Mouse (Mus musculus) limb, embryonic 10.5 days (tissue): ENCODE measurements around the gene Ndufb7. TPM values are rescaled to one million over a fixed set of nuclear protein-coding genes. Genes with fewer than 3 reads are reported as not detected.
"Not testable (repeated sequence)": the region's sequence is repeated elsewhere in the genome, so short reads cannot be mapped to it uniquely, and the experiment has no call there.

ENCODE experiments used
- DNase-seq: peaks from one replicate; pipeline ENCODE4 v3.0.0-alpha.2; 2017; ENCODE audit warnings: low spot score
- H3K27ac ChIP-seq: fragments of 300-500 bp; sonication (generic); 2 replicates; pipeline ENCODE4 v1.5.1; 2016; ENCODE audit warnings: mild to moderate bottlenecking
- H3K27me3 ChIP-seq: fragments of 300-500 bp; sonication (generic); 2 replicates; pipeline ENCODE4 v1.6.1; 2016; ENCODE audit warnings: low read depth, mild to moderate bottlenecking; ENCODE audit not compliant: poor library complexity, severe bottlenecking
- H3K36me3 ChIP-seq: fragments of 300-500 bp; sonication (generic); 2 replicates; pipeline ENCODE4 v1.6.1; 2016; ENCODE audit warnings: mild to moderate bottlenecking, moderate library complexity
- H3K4me1 ChIP-seq: fragments of 300-500 bp; sonication (generic); 2 replicates; pipeline ENCODE4 v1.6.1; 2016
- H3K4me3 ChIP-seq: fragments of 300-500 bp; sonication (generic); 2 replicates; pipeline ENCODE4 v1.5.1; 2016; ENCODE audit warnings: mild to moderate bottlenecking, moderate library complexity
- H3K9me3 ChIP-seq: fragments of 300-500 bp; sonication (generic); replicated peaks from 2 replicates; pipeline ENCODE4 v1.6.1; 2016; ENCODE audit warnings: mild to moderate bottlenecking
- WGBS: fragments of 180-500 bp; shearing (Covaris S2); methylation state at CpG from one replicate; pipeline ENCODE4 v1.1.7; 2016; 5-methylcytosine and 5-hydroxymethylcytosine counted together
- polyA plus RNA-seq: library from polyadenylated mRNA; unstranded; fragments of >200 nt; fragmentation: Nextera tagmentation; extraction: Ambion mirVana; gene quantifications from 2 replicates; pipeline ENCODE4 v1.2.1, GENCODE M21; 2016

The Ndufb7 gene
- polyA plus RNA-seq, 1 experiment from 2014 or later: 316 TPM

DNA sequence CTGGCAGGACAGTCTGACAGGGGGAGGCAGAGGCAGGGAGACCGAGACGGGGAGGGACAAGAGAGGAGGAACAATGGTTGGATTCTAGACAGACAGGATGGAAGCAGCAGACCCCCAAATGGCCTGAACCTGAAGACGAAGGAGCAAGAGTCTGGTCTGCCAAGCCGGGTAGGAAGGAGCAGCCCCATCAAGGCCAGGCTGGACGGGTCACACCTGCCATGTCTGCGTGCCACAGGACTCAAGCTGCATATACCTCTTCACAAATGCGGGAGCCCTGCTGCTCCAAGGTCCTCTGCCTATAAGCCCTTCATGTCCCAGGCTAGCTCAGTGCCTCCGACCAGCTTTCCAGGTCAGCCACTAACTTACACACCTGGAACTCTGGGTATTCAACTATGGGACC, 13.2 kb downstream of the Ndufb7 start:
- no peak for DNase-seq
- WGBS: 90% methylated on average over 8 of the region's 8 CpGs
- no peaks in the 10 kb centered on the region for H3K9me3 ChIP-seq
- peaks cover 73% of the 10 kb centered on the region for H3K36me3 ChIP-seq
- no peak overlapping the region for H3K4me3 ChIP-seq
- H3K27ac ChIP-seq: no peak overlapping the region; the same call in 1 of the 2 replicates
- H3K4me1 ChIP-seq: peaks cover 55% of the 10 kb centered on the region
- no peaks in the 10 kb centered on the region for H3K27me3 ChIP-seq

DNA sequence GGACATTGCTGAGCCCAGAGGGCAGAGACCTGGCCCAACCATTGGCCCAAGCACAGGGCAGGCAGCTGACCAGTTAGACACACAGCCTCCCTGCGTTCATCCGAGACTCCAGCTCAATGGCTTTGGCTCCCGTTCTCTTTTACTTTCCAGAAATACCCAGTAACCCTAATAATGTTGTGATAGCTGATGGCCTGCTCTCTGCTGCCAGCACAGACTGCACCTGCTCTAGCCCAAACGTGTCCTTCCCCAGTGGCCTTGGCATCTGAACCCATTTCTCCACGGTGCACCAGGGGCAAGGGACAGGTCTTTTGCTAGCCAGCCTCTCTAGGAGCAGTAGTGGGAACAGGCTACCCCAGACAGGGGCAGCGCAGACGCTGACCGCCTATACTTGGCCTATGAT, 14.4 kb downstream of the Ndufb7 start:
- Histone ChIP-seq H3K36me3 (peaks cover 73% of the 10 kb centered on the region), H3K27me3 (no peaks in the 10 kb centered on the region), H3K4me1 (peaks cover 44% of the 10 kb centered on the region), H3K4me3 (no peak overlapping the region), H3K27ac (no peak overlapping the region), H3K9me3 (no peaks in the 10 kb centered on the region)
- DNase-seq: no peak
- WGBS: 93% methylated on average over 8 of the region's 8 CpGs

DNA sequence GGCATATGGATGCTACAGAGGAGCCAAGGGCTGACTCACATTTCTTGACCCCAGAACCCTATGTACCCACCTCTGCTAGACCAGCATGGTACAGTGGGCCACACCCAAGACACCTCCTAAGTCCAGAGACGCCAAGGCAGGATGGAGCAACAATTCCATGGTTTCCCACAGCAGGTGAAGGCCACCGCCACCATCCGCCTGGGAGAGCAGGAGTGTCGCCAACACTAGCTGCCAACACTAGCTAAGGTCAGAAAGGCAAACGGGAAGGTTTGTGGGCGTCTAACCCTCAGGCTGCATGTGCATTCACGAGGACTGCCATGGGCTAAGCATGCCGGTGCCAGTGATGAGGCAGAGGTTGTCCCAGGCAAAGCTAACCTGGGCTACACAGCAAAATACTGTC, 15.8 kb downstream of the Ndufb7 start:
- H3K4me1 ChIP-seq: peaks cover 33% of the 10 kb centered on the region
- H3K4me3 ChIP-seq: no peak overlapping the region
- no peaks in the 10 kb centered on the region for H3K9me3 ChIP-seq
- peaks cover 81% of the 10 kb centered on the region for H3K36me3 ChIP-seq
- 92% methylated on average over 8 of the region's 8 CpGs for WGBS
- no peak overlapping the region for H3K27ac ChIP-seq
- no peak for DNase-seq
- H3K27me3 ChIP-seq: no peaks in the 10 kb centered on the region

DNA sequence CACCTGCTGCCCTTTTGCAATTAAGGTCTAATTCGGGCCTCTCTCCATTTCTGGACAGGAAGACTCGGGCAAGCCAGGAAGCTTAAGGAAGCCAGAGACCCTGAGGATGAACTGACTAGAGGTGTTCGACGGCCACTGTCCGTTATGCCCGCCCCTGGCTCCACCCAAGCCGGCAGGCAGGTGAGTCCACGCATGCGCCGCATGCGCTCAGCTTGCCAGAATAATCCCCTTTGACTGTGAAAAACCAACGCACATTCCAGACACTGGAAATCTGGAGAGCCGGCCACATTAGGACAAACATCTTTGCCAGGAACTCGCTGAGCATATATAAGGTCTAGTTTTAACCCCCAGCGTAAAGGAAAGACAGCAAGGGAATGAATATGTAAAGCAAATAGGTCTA, 16.8 kb downstream of the Ndufb7 start:
- H3K36me3 ChIP-seq: peaks cover 87% of the 10 kb centered on the region

DNA sequence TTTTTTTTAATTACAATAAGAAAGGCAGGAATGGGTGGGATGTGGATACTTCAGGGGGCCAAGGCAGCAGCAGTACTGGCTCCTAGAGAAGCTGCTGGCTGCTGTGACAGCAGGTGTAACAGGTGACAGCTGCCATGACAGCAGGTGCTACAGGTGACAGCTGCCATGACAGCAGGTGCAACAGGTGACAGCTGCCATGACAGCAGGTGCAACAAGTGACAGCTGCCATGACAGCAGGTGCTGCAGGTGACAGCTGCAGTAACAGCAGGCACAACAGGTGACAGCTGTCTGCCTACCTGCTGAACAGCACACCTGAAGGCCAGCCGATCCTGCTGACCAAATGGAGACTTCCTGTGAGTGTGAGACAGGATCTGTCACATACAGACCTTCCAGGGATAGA, 18.3 kb downstream of the Ndufb7 start:
- peaks cover 89% of the 10 kb centered on the region for H3K36me3 ChIP-seq
- no peak for DNase-seq
- H3K27me3 ChIP-seq: no peaks in the 10 kb centered on the region
- no peaks in the 10 kb centered on the region for H3K9me3 ChIP-seq
- no peak overlapping the region for H3K4me3 ChIP-seq
- H3K4me1 ChIP-seq: peaks cover 14% of the 10 kb centered on the region
- whole genome bisulfite sequencing: 95% methylated on average over 1 of the region's 1 CpGs
- H3K27ac ChIP-seq: no peak overlapping the region

More for the DNA sequence above, 16.8 kb downstream of the Ndufb7 start:
- H3K9me3 ChIP-seq: no peaks in the 10 kb centered on the region
- no peak overlapping the region for H3K4me3 ChIP-seq
- no peaks in the 10 kb centered on the region for H3K27me3 ChIP-seq
- no peak for DNase-seq
- H3K27ac ChIP-seq: no peak overlapping the region
- 93% methylated on average over 15 of the region's 15 CpGs for WGBS
- H3K4me1 ChIP-seq: peaks cover 26% of the 10 kb centered on the region

DNA sequence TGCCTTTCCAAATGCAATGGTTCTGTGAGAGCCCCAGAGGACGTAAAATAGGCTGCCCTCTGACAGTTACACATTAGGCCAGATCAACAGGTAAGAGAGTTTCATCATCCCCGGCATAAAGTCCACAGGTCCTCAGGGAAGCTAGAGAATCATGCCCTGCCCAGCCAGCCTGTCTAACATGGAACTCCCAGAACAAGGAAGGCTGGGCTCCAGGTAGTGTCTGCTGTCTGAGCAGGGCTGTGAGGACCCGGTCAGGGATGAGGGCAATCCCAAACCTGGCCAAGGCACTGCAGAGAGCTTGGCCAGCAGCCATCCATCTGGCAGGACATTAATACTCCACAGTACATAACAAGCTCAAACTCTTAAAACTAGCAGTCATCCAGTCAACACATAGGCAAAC, 18.9 kb downstream of the Ndufb7 start:
- Histone ChIP-seq H3K4me1 (peaks cover 14% of the 10 kb centered on the region), H3K27ac (no peak overlapping the region), H3K9me3 (no peaks in the 10 kb centered on the region), H3K27me3 (no peaks in the 10 kb centered on the region), H3K36me3 (peaks cover 89% of the 10 kb centered on the region), H3K4me3 (no peak overlapping the region)
- no peak for DNase-seq
- WGBS: 91% methylated on average over 3 of the region's 3 CpGs

DNA sequence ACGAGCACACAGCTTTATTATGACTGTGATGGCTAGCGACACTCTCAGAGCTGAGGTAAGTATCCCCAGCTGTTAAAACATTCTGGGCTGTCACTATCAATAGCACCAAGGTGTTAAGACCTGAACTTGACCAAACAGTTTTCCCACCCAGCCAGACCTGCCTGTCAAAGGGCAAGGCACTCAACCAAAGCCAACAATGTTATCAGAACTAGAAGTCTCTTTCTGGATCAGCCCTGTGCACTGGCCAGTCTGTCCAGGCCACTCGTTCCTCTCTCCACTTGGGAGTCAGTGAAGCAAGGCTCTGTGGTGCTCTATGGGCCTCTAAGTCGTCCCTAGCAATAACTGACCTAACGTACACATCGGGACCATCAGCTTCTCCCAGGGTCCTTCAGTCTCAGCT, 21.2 kb downstream of the Ndufb7 start:
- Histone ChIP-seq H3K4me1 (peaks cover 15% of the 10 kb centered on the region), H3K27me3 (no peaks in the 10 kb centered on the region), H3K27ac (no peak overlapping the region), H3K4me3 (no peak overlapping the region), H3K36me3 (peaks cover 94% of the 10 kb centered on the region), H3K9me3 (no peaks in the 10 kb centered on the region)
- no peak for DNase-seq
- 93% methylated on average over 6 of the region's 6 CpGs for WGBS

DNA sequence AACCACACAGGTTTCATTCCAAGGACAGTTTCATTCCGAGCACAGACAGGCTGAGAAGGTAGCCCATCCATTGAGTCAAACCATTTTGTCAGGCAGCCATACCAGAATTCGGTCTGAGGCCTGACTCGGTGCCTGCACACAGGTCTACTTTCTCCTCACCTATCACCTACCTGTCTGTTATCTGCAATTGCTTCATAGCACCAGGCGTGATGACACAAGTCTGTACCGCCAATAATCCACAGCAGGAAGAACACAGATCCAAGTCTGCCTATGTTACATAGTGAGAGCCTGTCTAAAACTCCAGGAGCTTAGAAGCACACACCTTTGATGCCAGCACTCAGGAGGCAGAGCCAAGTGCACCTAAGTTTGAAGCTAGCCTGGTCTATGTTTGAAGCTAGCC, 22.4 kb downstream of the Ndufb7 start:
- H3K36me3 ChIP-seq: peaks cover 83% of the 10 kb centered on the region
- no peaks in the 10 kb centered on the region for H3K9me3 ChIP-seq
- no peak for DNase-seq
- 96% methylated on average over 5 of the region's 5 CpGs for WGBS
- H3K27me3 ChIP-seq: no peaks in the 10 kb centered on the region
- H3K27ac ChIP-seq: no peak overlapping the region
- no peak overlapping the region for H3K4me3 ChIP-seq
- H3K4me1 ChIP-seq: peaks cover 22% of the 10 kb centered on the region

DNA sequence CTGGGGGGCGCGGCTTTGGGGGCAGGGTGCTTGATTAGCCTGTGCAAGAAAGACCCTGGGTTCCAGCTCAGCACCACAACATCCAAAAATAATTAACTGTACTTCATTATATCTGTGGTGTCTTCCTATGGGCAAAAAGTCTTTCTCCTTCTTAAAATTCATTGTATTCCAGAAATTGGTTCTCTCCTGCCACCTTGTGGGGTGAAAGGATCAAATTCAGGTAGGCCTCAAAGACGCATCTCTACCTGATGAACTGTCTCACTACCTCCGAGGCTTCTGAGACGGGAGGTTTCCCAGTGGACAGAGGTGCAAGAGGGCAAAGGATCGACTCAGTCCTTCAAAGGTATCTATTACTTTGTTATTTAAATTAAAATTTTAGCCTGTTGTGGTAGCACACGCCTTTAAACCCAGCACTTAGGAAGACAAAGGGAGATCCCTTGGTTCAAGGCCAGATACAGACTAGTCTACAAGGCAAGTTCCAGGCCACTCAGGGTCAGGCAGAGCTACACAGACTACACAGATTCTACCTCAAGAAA, 24.1 kb downstream of the Ndufb7 start:
- 89% methylated on average over 7 of the region's 7 CpGs for WGBS

DNA sequence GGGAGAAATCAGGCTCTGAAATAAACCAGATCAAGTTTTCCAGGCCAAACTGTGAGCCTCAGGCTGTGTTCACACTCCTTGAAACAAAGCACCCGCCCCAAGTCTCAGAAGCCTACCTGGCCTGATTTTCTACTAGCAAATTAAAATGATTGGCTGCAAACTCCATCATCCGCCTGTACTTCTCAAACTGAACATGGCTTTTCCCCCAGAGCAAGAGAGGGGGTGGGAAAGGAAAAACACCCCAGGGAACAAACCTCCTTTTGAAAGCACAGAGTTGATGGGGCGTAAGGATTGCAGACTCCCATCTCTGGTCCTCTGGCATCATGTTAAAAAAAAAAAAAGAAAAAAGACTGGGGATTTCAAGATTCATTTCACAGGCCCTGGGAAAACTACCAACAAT, 26.2 kb downstream of the Ndufb7 start:
- no peak for DNase-seq
- H3K36me3 ChIP-seq: peaks cover 47% of the 10 kb centered on the region
- H3K4me1 ChIP-seq: peaks cover 18% of the 10 kb centered on the region
- H3K27ac ChIP-seq: 0 out of 2 replicates have a peak overlapping the region, but pooled peaks have one; percentile 25
- 87% methylated on average over 3 of the region's 3 CpGs for WGBS
- H3K4me3 ChIP-seq: peak overlapping the region; percentile 89
- H3K27me3 ChIP-seq: no peaks in the 10 kb centered on the region
- no peaks in the 10 kb centered on the region for H3K9me3 ChIP-seq

More for the DNA sequence above, 24.1 kb downstream of the Ndufb7 start:
- H3K9me3 ChIP-seq: no peaks in the 10 kb centered on the region
- no peak for DNase-seq
- H3K27ac ChIP-seq: no peak overlapping the region
- H3K4me1 ChIP-seq: peaks cover 22% of the 10 kb centered on the region
- H3K36me3 ChIP-seq: peaks cover 67% of the 10 kb centered on the region
- H3K27me3 ChIP-seq: no peaks in the 10 kb centered on the region
- no peak overlapping the region for H3K4me3 ChIP-seq

DNA sequence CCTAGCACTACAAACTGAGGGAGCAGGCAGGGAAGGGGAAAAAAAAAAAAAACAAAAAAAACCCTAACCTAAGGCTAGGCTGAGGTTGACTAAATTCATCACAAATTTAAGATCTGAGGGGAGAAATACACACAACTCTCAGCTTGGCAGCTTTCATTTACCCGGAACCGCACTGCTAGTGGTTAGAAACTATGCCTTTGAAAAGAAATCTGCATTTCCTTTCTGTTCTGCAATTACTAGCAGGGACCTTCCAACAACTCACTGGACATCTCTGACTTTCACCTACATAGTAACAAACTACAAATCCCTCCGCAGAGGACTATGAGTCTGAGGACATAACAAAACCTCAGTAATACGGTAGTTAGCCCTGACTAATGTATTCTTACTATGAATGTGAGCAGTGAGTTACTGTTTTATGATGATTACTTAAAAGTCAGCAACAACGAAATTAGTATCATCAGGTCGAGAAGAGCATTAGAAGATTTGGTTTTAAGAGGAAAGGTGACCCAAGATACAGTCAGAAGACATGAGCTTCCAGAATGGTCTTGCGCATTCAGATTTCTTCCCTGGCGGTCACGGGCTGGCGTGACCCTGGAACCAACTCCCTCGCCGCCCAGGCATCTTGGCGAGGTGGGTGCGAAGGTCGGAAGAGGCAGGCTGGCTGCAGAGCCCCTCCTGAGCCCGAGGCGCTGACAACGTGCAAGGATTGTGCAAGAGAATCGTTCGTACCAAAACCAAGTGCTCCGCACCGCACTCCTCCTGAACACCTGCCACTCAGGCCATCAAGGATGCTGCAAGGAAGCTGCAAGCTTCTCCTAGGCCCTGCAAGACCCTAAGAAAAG, 27.1 kb downstream of the Ndufb7 start:
- peaks cover 38% of the 10 kb centered on the region for H3K36me3 ChIP-seq
- no peaks in the 10 kb centered on the region for H3K9me3 ChIP-seq
- no peak for DNase-seq
- peak overlapping the region; percentile 95 for H3K27ac ChIP-seq
- H3K4me1 ChIP-seq: peaks cover 17% of the 10 kb centered on the region
- H3K4me3 ChIP-seq: peak overlapping the region; percentile 89
- 7% methylated on average over 22 of the region's 22 CpGs for whole genome bisulfite sequencing
- H3K27me3 ChIP-seq: no peaks in the 10 kb centered on the region

DNA sequence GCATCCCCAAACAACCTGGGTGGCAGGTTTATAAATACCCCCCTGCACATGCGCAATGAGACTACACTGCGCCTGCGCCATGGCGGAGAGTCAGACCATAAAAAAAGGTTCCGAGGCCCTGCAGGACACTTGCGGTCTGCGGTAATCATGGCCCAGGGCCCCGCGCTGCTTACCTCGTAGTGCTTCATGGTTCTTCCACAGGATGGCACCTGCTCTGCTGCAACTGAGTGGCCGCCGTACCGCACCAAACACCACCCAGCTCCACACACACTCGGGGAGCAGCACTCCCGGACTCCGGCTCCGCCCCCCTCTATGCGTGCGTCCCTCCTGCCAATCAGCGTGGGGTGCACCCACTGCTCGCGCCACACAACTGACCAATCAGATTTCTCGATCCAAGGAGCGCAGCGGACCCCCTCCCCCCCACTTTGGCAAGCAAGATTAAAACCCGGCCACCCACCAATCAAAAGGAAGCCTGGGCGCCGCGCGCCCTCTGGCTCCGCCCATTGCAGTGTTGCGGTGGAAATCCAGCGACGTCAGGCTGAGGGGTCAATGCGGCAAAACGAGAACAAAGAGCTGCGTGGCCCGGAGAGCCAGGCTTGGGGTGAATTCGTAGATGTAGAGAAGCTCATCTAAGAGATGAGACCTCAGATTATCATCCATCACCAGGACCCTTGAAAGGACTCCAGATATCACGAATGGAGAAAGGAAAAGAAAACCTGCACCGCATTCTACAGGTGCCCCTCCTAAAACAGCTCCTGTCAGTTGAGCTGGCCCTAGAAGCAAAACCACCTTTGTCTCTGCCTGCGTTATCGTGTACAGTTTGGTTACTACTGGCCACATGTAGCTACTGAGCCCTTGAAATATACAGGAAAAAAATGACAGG, 27.9 kb downstream of the Ndufb7 start:
- peak overlapping the region; percentile 89 for H3K4me3 ChIP-seq
- WGBS: under 1% methylated on average over 43 of the region's 43 CpGs
- H3K36me3 ChIP-seq: peaks cover 29% of the 10 kb centered on the region
- no peaks in the 10 kb centered on the region for H3K9me3 ChIP-seq
- H3K27me3 ChIP-seq: no peaks in the 10 kb centered on the region
- peak overlapping the region; percentile 95 for H3K27ac ChIP-seq
- H3K4me1 ChIP-seq: peaks cover 17% of the 10 kb centered on the region
- peak; percentile 96 for DNase-seq

DNA sequence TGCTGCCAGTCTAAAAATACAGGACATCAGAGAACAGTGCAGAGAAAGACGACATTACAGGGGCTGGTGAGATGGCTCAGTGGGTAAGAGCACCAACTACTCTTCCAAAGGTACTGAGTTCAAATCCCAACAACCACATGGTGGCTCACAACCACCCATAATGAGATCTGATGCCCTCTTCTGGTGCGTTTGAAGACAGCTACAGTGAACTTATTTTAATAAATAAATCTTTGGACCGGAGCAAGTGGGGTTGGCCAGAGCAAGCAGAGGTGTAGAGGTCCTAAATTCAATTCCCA, 28.5 kb downstream of the Ndufb7 start:
- DNase-seq, H3K9me3 ChIP-seq, H3K27me3 ChIP-seq: not testable (repeated sequence)
- 63% methylated on average over 3 of the region's 3 CpGs for WGBS
- peak overlapping the region; percentile 89 for H3K4me3 ChIP-seq
- H3K36me3 ChIP-seq: peaks cover 23% of the 10 kb centered on the region
- peak overlapping the region; percentile 95 for H3K27ac ChIP-seq
- H3K4me1 ChIP-seq: peaks cover 17% of the 10 kb centered on the region
